Mouse (Mus musculus): ENCODE measurements at regions not wholly inside any gene's neighbourhood (a gene's known extent, or its start where the extent isn't known, plus 50 kb on each side); places are given as distances from the start of the nearest gene placed in this dataset.

GRCm38 (mm10) chr16:87262497-87262896, 91.5 kb upstream of the N6amt1 start:
- TF ChIP-seq CTCF (conservative IDR thresholded peaks at IDR 0.05; ENCODE audit: insufficient read depth, insufficient read length, low read depth, low read length) (no peak), POLR2A (IDR thresholded peaks at IDR 0.05; ENCODE audit: low read depth, low read length) (no peak)

All from kidney, adult 2 months (tissue).